13 mouse cellular contexts compared by ENCODE assay signal in genomic region chr8:52356001-52356734, GRCm38 (mm10).
"Had no signal": no experiment of that assay in that cellular context is flagged by ENCODE, and none has a peak within 500 bp of the region (broad histone marks: within the 10 kb centered on the region; RNA-seq: fewer than 3 reads in every experiment).

No protein-coding gene starts in this region.

- DNase-seq: gastrocnemius, postnatal 14 days; gastrocnemius, postnatal 36 days; heart, adult 11 months; heart, adult 2 months; heart, postnatal 14 days; heart, postnatal 36 days; kidney, adult 18-20 months; kidney, adult 8-10 months; kidney, postnatal 10 days; kidney, postnatal 25 days; kidney, postnatal 4 days; liver; liver, embryonic 13.5 days had no signal
